Mouse (Mus musculus) forebrain, embryonic 14.5 days (tissue): ENCODE data around the gene Ccdc9. TPM values are rescaled to one million over a fixed set of nuclear protein-coding genes. Genes with fewer than 3 reads are reported as not detected.

Experiments
- ATAC-seq: fragments of 200-750 bp; cut with Nextera tagmentation; 2 replicates; pipeline ENCODE4 v1.8.0; 2017; ENCODE audit warnings: mild to moderate bottlenecking, moderate library complexity
- DNase-seq: peaks from one replicate; pipeline ENCODE4 v3.0.0-alpha.2; 2015; ENCODE audit warnings: low spot score
- H3K27ac ChIP-seq: fragments of 300-500 bp; sonication (generic); 2 replicates; pipeline ENCODE4 v1.5.1; 2014; ENCODE audit warnings: low read depth, mild to moderate bottlenecking, control low read depth, low read length, moderate library complexity
- H3K27me3 ChIP-seq: fragments of 300-500 bp; sonication (generic); replicated peaks from 2 replicates; pipeline ENCODE4 v1.6.1; 2014; ENCODE audit warnings: low read length, control low read depth, mixed read lengths; ENCODE audit not compliant: control insufficient read depth, insufficient read depth
- H3K36me3 ChIP-seq: fragments of 300-500 bp; sonication (generic); 2 replicates; pipeline ENCODE4 v1.6.1; 2014; ENCODE audit warnings: low read length, control low read depth; ENCODE audit not compliant: control insufficient read depth, insufficient read depth
- H3K4me1 ChIP-seq: fragments of 300-500 bp; sonication (generic); 2 replicates; pipeline ENCODE4 v1.6.1; 2014; ENCODE audit warnings: antibody characterized with exemption, low read length, control low read depth; ENCODE audit not compliant: control insufficient read depth, insufficient read depth
- H3K4me2 ChIP-seq: fragments of 300-500 bp; sonication (generic); 2 replicates; pipeline ENCODE4 v1.6.1; 2014; ENCODE audit warnings: mild to moderate bottlenecking, control low read depth, low read length
- H3K4me3 ChIP-seq: fragments of 300-500 bp; sonication (generic); 2 replicates; pipeline ENCODE4 v1.5.1; 2014; ENCODE audit warnings: low read depth, low read length, control low read depth
- H3K9ac ChIP-seq: fragments of 300-500 bp; sonication (generic); 2 replicates; pipeline ENCODE4 v1.6.1; 2014; ENCODE audit warnings: mild to moderate bottlenecking, low read length, control low read depth, moderate library complexity
- H3K9me3 ChIP-seq: fragments of 300-500 bp; sonication (generic); replicated peaks from 2 replicates; pipeline ENCODE4 v1.6.1; 2016; ENCODE audit warnings: low read length, control low read depth, mixed read lengths; ENCODE audit not compliant: control insufficient read depth
- WGBS: fragments of 180-500 bp; shearing (Covaris S2); extraction: QIAGEN DNeasy Blood & Tissue Kit; methylation state at CpG from one replicate; pipeline ENCODE4 v1.1.7; 2014; 5-methylcytosine and 5-hydroxymethylcytosine counted together
- polyA plus RNA-seq: library from polyadenylated mRNA; unstranded; fragments of >200 nt; fragmentation: Nextera tagmentation; extraction: Ambion mirVana; gene quantifications from 2 replicates; pipeline ENCODE4 v1.2.1, GENCODE M21; 2014

Gene Ccdc9
- polyA plus RNA-seq, 1 experiment from 2014 or later = 12.6 TPM

DNA sequence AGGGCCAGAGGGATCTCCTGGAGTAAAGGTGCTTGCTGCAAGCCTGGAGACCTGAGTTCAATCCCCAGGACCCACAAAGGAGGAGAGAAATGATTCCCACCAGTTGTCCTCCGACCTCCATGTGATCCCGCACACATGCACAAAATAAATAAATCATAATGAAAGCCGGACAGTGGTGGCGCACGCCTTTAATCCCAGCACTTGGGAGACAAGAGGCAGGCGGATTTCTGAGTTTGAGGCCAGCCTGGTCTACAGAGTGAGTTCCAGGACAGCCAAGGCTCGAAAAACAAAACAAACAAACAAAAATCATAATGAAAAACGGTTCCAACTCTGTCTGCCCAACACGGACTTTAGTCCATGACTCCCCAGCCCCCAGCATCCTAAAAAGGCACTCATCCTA, 1.7 kb downstream of the Ccdc9 start:
- peaks cover 4% of the 10 kb centered on the region; the same call in 1 of the 2 replicates for H3K4me1 ChIP-seq
- H3K9me3 ChIP-seq = no peaks in the 10 kb centered on the region
- no peak overlapping the region for H3K4me3 ChIP-seq
- no peaks in the 10 kb centered on the region for H3K27me3 ChIP-seq
- no peak for DNase-seq
- ATAC-seq = no peak
- peaks cover 43% of the 10 kb centered on the region for H3K36me3 ChIP-seq
- 83% methylated on average over 9 of the region's 9 CpGs for WGBS
- H3K27ac ChIP-seq = no peak overlapping the region
- H3K9ac ChIP-seq = no peak overlapping the region
- H3K4me2 ChIP-seq = peak overlapping the region; percentile 49; the same call in 1 of the 2 replicates

GRCm38 (mm10) chr7:16284001-16284400, 2.6 kb downstream of the Ccdc9 start:
- H3K4me2 ChIP-seq = no peak overlapping the region
- H3K9me3 ChIP-seq = no peaks in the 10 kb centered on the region
- peaks cover 50% of the 10 kb centered on the region for H3K36me3 ChIP-seq
- no peak for ATAC-seq
- H3K4me1 ChIP-seq = peaks cover 4% of the 10 kb centered on the region; the same call in 1 of the 2 replicates
- H3K9ac ChIP-seq = no peak overlapping the region
- H3K27ac ChIP-seq = no peak overlapping the region
- WGBS = 91% methylated on average over 8 of the region's 8 CpGs
- no peak for DNase-seq
- no peaks in the 10 kb centered on the region for H3K27me3 ChIP-seq
- no peak overlapping the region for H3K4me3 ChIP-seq

- Histone ChIP-seq H3K27ac (no peak overlapping the region), H3K9ac (no peak overlapping the region), H3K27me3 (no peaks in the 10 kb centered on the region), H3K9me3 (no peaks in the 10 kb centered on the region), H3K4me2 (no peak overlapping the region), H3K4me3 (no peak overlapping the region), H3K36me3 (peaks cover 66% of the 10 kb centered on the region), H3K4me1 (peaks cover 4% of the 10 kb centered on the region; the same call in 1 of the 2 replicates)
- DNase-seq = no peak
- ATAC-seq = no peak
- WGBS = 93% methylated on average over 13 of the region's 13 CpGs
These were observed 4.3 kb downstream of the Ccdc9 start for GRCm38 (mm10) chr7:16282334-16282733.

- Histone ChIP-seq H3K36me3 (peaks cover 83% of the 10 kb centered on the region), H3K9me3 (no peaks in the 10 kb centered on the region)
- DNase-seq = no peak
These were observed 5.9 kb downstream of the Ccdc9 start for GRCm38 (mm10) chr7:16280721-16281120.

DNA sequence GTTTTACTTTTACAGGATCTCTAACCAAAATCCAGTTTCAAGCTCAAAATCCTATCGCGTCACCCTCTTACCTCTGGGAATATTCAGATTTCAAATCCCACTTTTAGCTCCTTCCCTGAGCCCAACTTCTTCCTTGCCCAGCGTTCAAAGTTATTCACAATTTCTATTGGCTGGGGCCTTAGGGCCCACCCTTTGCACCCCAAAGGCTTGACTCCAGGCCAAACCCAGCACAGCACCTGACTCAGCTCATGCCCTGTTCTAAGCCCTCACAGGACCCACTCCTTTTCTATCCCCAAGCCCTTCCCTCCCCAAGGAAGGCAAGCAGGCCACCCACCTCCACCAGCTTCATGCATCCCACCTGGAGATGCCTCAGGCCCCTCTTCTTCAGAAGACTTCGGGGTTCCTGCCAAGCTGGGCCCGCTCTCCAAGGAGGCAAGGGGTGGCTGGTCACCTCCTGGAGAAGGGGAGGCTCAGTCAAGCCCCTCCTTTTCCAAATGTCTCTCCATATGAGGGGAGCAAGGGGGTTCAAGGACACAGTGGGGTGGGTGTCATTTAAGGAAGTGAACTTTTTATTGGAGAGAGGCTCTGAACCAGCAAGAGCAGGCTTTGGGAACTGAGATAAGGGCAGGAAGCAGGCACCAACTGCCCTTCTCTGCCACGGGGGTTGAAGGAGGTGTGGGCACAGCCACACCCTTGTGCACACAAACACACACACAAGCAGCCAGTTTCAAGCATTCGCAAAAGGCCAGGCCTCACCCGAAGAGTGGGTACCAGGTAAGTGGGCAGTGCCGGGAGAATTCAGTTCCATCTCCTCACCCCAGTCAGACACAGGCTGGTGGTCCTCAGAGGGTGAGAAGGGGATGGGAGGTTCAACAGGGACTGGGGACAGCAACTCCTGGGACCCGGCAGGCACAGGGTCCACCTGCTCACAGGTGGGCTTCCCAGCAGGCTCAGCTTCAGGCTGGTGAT, 11.4 kb downstream of the Ccdc9 start:
- DNase-seq (no peak), ATAC-seq (no peak)
- H3K9ac ChIP-seq = no peak overlapping the region
- H3K4me3 ChIP-seq = no peak overlapping the region
- H3K27ac ChIP-seq = no peak overlapping the region
- WGBS = 86% methylated on average over 10 of the region's 10 CpGs
- peaks cover 50% of the 10 kb centered on the region for H3K36me3 ChIP-seq
- no peak overlapping the region for H3K4me2 ChIP-seq
- no peaks in the 10 kb centered on the region for H3K9me3 ChIP-seq
- peaks cover 12% of the 10 kb centered on the region; the same call in 1 of the 2 replicates for H3K4me1 ChIP-seq
- H3K27me3 ChIP-seq = no peaks in the 10 kb centered on the region

More at GRCm38 (mm10) chr7:16280721-16281120, 5.9 kb downstream of the Ccdc9 start:
- H3K9ac ChIP-seq = no peak overlapping the region
- peaks cover 3% of the 10 kb centered on the region; the same call in 1 of the 2 replicates for H3K4me1 ChIP-seq
- H3K27me3 ChIP-seq = no peaks in the 10 kb centered on the region
- no peak overlapping the region for H3K4me2 ChIP-seq
- H3K4me3 ChIP-seq = no peak overlapping the region
- WGBS = 92% methylated on average over 11 of the region's 11 CpGs
- H3K27ac ChIP-seq = no peak overlapping the region
- ATAC-seq = no peak

DNA sequence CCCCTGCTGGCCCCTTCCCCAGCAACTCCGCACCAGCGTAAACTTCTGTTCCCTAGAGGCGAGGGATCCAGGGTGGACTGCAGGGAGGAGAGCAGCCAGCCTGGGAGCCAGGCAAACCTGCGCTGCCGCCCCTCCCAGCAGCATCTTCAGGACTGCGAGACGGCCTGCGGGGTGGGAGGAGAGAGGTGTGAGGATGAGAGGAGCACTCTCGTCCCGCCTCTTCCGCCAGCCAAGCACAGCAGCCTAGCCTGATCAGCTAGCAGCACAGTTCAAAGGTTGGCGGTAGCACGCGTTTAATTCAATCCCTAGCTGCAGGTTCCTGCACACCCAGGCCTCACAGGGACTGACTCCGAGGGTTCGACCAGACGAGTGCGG, 12.8 kb downstream of the Ccdc9 start:
- no peaks in the 10 kb centered on the region for H3K9me3 ChIP-seq
- peak overlapping the region; percentile 81 for H3K4me3 ChIP-seq
- ATAC-seq = peak; percentile 71
- peaks cover 38% of the 10 kb centered on the region for H3K36me3 ChIP-seq
- peak; percentile 78 for DNase-seq
- H3K27me3 ChIP-seq = no peaks in the 10 kb centered on the region
- peak overlapping the region; percentile 90 for H3K27ac ChIP-seq
- H3K9ac ChIP-seq = peak overlapping the region; percentile 85
- peak overlapping the region; percentile 94 for H3K4me2 ChIP-seq
- H3K4me1 ChIP-seq = peaks cover 12% of the 10 kb centered on the region; the same call in 1 of the 2 replicates
- under 1% methylated on average over 18 of the region's 18 CpGs for WGBS

DNA sequence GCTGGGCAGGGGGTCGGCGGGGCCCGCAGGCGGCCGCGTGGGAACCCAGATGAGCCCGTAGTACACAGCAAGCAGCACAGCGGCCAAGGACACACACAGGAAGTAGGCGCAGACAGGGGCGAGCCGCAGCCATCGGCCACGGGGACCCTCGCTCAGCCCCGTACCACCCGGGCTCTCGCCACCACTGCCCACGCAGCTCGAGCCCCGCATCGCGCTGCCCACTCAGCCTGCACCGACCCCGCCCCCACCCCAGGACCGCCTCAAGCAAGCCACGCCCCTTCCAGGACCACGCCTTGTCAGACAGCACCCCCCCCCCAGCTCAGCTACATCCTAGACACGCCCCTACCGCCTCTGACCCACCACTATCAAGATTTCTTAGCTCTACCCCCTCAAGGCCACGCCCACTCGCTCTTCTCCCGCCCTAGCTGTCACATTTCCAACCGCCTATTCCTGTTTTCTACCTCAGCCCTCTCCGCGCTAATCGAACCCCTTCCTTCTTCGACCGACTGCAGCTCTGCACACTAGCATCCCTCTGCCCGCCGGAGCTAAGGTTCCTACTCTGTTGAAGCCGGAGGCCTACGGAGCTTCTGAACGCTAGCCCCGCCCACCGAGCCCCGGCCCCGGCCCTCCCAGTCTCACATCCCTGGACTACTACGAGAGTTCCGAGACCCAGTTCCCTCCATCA, 13.4 kb downstream of the Ccdc9 start, which contains the start of gene Inafm1:
Gene Inafm1, minus strand, starts transcription at position 537 of the 685 bp plus-strand sequence.
- peak within 1 kb of the TSS; percentile 94 for H3K4me2 ChIP-seq
- peaks cover 32% of the 10 kb centered on the region for H3K36me3 ChIP-seq
- peak; percentile 87 for ATAC-seq
- DNase-seq = peak; percentile 97
- under 1% methylated on average over 45 of the region's 49 CpGs for WGBS
- peak within 1 kb of the TSS; percentile 81 for H3K4me3 ChIP-seq
- H3K9me3 ChIP-seq = no peaks in the 10 kb centered on the region
- peak within 1 kb of the TSS; percentile 90 for H3K27ac ChIP-seq
- H3K9ac ChIP-seq = peak within 1 kb of the TSS; percentile 85
- no peaks in the 10 kb centered on the region for H3K27me3 ChIP-seq
- peaks cover 12% of the 10 kb centered on the region; the same call in 1 of the 2 replicates for H3K4me1 ChIP-seq

DNA sequence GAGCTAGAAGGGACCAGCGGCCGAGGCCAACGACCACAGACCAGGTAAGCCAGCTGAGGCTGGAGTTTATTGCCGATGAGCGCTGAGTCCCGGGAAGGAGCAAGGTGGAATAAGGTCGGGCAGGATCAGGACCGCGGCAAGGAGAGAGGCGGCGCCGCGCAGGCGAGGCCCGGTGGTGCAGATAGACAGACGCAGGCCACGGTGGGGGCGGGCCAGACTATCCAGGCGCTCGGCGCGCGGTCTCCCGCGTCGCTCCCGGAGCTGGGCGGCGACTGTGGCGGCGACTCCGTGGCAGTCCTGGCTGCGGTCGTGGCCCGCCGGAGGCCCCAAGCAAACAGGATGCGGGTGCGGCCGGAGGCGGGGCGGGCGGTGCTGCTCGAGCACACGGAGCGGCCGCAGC, 13.9 kb downstream of the Ccdc9 start:
- peak overlapping the region; percentile 94 for H3K4me2 ChIP-seq
- H3K4me3 ChIP-seq = peak overlapping the region; percentile 81
- H3K4me1 ChIP-seq = peaks cover 12% of the 10 kb centered on the region; the same call in 1 of the 2 replicates
- WGBS = under 1% methylated on average over 37 of the region's 46 CpGs
- H3K9me3 ChIP-seq = no peaks in the 10 kb centered on the region
- ATAC-seq (peak; percentile 77), DNase-seq (peak; percentile 69)
- no peaks in the 10 kb centered on the region for H3K27me3 ChIP-seq
- H3K27ac ChIP-seq = peak overlapping the region; percentile 90
- peak overlapping the region; percentile 85 for H3K9ac ChIP-seq
- H3K36me3 ChIP-seq = peaks cover 27% of the 10 kb centered on the region
